Comparison of ENCODE assay signal across 17 mouse cellular contexts in the genomic region with DNA sequence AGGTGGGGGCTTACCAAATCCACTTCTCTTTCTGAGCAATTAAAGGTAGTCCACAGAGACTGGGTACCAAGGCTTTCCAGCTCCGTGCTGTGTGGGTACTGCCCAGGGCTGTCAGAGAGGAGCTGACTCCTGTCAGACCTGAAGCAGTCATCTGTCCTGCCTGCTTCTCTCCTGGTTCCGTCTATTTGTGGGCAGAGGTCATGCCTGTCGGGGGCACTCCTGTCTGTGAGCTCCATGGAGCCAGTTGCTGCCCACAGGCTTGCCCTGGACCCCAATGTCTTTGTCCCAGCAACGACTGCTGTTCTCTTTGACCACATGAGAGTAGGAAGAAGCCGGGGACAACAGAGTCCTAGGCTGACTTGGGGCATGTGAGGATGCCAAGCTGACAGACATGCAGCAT.
"Had no signal": no experiment of that assay in that cellular context is flagged by ENCODE, and none has a peak within 500 bp of the region (broad histone marks: within the 10 kb centered on the region; RNA-seq: fewer than 3 reads in every experiment).

No protein-coding gene starts in this region.

- H3K4me3 ChIP-seq: left cerebral cortex, adult 2 months; liver, embryonic 13.5 days; megakaryocyte, embryonic 14.5 days; neural tube, embryonic 12.5 days; neural tube, embryonic 15.5 days had no signal

- DNase-seq: kidney, postnatal 10 days; layer of hippocampus, postnatal 36 days; liver, embryonic 13.5 days; lung, embryonic 14.5 days; midbrain, embryonic 14.5 days; right cerebral cortex, adult 18-20 months; right cerebral cortex, postnatal 14 days; right cerebral cortex, postnatal 4 days; thymus, adult 2 months; thymus, postnatal 14 days; thymus, postnatal 4 days had no signal

- H3K9me3 ChIP-seq: liver, embryonic 13.5 days; megakaryocyte, embryonic 14.5 days; neural tube, embryonic 12.5 days; neural tube, embryonic 15.5 days had no signal

- H3K27me3 ChIP-seq: liver, embryonic 13.5 days; neural tube, embryonic 12.5 days; neural tube, embryonic 15.5 days had no signal

- H3K9ac ChIP-seq: liver, embryonic 13.5 days; lung, embryonic 14.5 days; neural tube, embryonic 12.5 days; neural tube, embryonic 15.5 days had no signal

- H3K27ac ChIP-seq: left cerebral cortex, adult 2 months; liver, embryonic 13.5 days; neural tube, embryonic 12.5 days; neural tube, embryonic 15.5 days had no signal

- ATAC-seq: lung, postnatal 0 days had no signal

- H3K4me2 ChIP-seq: liver, embryonic 13.5 days; lung, embryonic 14.5 days; midbrain, embryonic 11.5 days; neural tube, embryonic 12.5 days; neural tube, embryonic 15.5 days had no signal

- H3K36me3 ChIP-seq: liver, embryonic 13.5 days; neural tube, embryonic 12.5 days; neural tube, embryonic 15.5 days had no signal
